Mouse (Mus musculus): ENCODE measurements around the gene Ptk7. TPM values are rescaled to one million over a fixed set of nuclear protein-coding genes. Genes with fewer than 3 reads are reported as not detected.

Gene Ptk7
- total and polyA plus RNA-seq, 3 experiments: 0.11 to 4.8 (median 0.29) TPM

- in situ Hi-C loops (cut with MboI; ENCODE audit: low pct_ligation_motif_present, low pct_unique_long_range_greater_than_20kb, low sequenced_read_pairs) (no loop called here), dilution Hi-C loops (cut with MboI; ENCODE audit: extremely low pct_ligation_motif_present, extremely low pct_unique_long_range_greater_than_20kb, low sequenced_read_pairs) (no loop called here)
- no peaks in the 10 kb centered on the region for H3K79me2 ChIP-seq (replicated peaks; ENCODE audit: control insufficient read depth, extremely low read depth, insufficient read depth, poor library complexity, severe bottlenecking)
- H3K4me2 ChIP-seq (ENCODE audit: insufficient read depth, low read depth, poor library complexity, severe bottlenecking): peak overlapping the region; percentile 66
- H3K4me3 ChIP-seq (replicated peaks in 1 of 3; ENCODE audit: low read depth in 2 of 3, low read length in 2 of 3, poor library complexity in 1 of 3): no peak overlapping the region
- H3K27me3 ChIP-seq (replicated peaks): no peaks in the 10 kb centered on the region
- TF ChIP-seq CHD2 (IDR thresholded peaks at IDR 0.05; ENCODE audit: low read length): 0 out of 2 replicates have a peak, but pooled peaks have one; percentile 25
- TF ChIP-seq MAX (IDR thresholded peaks at IDR 0.05; ENCODE audit: low read length): no peak
- DNase-seq (ENCODE audit: extremely low read depth): no peak
- H3K9me3 ChIP-seq (replicated peaks; ENCODE audit: low read length): no peaks in the 10 kb centered on the region
- H3K4me1 ChIP-seq (ENCODE audit: control insufficient read depth in 1 of 2, insufficient read depth in 2 of 2): peaks cover 7 to 17% of the 10 kb centered on the region in 2 experiments
- no peak overlapping the region for H3K27ac ChIP-seq (ENCODE audit: insufficient read depth, low read depth)
- H3K9ac ChIP-seq (ENCODE audit: insufficient read depth, low read depth): no peak overlapping the region
- H3K36me3 ChIP-seq (replicated peaks in 1 of 2; ENCODE audit: control insufficient read depth in 1 of 2, insufficient read depth in 1 of 2, low read length in 1 of 2): peaks cover 0 to 25% of the 10 kb centered on the region in 2 experiments
These were observed 559 bp upstream of the Ptk7 start for GRCm38 (mm10) chr17:46629685-46630441.

GRCm38 (mm10) chr17:46628471-46628790 is 873 bp downstream of the Ptk7 start:
- Histone ChIP-seq H3K36me3 (replicated peaks in 1 of 2; ENCODE audit: control insufficient read depth in 1 of 2, insufficient read depth in 1 of 2, low read length in 1 of 2) (peaks cover 0 to 20% of the 10 kb centered on the region in 2 experiments), H3K4me3 (replicated peaks in 1 of 3; ENCODE audit: low read depth in 2 of 3, low read length in 2 of 3, poor library complexity in 1 of 3) (peak overlapping the region in 1 of 3 experiments; percentile 56), H3K4me1 (ENCODE audit: control insufficient read depth in 1 of 2, insufficient read depth in 2 of 2) (peaks cover 16 to 30% of the 10 kb centered on the region in 2 experiments), H3K79me2 (replicated peaks; ENCODE audit: control insufficient read depth, extremely low read depth, insufficient read depth, poor library complexity, severe bottlenecking) (no peaks in the 10 kb centered on the region), H3K27me3 (replicated peaks) (no peaks in the 10 kb centered on the region), H3K4me2 (ENCODE audit: insufficient read depth, low read depth, poor library complexity, severe bottlenecking) (0 out of 2 replicates have a peak overlapping the region, but pooled peaks have one; percentile 66), H3K27ac (ENCODE audit: insufficient read depth, low read depth) (no peak overlapping the region), H3K9ac (ENCODE audit: insufficient read depth, low read depth) (no peak overlapping the region), H3K9me3 (replicated peaks; ENCODE audit: low read length) (no peaks in the 10 kb centered on the region)
- DNase-seq (ENCODE audit: extremely low read depth): no peak
- in situ Hi-C loops (cut with MboI; ENCODE audit: low pct_ligation_motif_present, low pct_unique_long_range_greater_than_20kb, low sequenced_read_pairs): no loop called here
- TF ChIP-seq IRF4 (IDR thresholded peaks at IDR 0.05; ENCODE audit: low read depth, low read length): no peak
- no peak for TF ChIP-seq ETS1 (conservative IDR thresholded peaks at IDR 0.05; ENCODE audit: low read depth, low read length)
- TF ChIP-seq SIN3A (IDR thresholded peaks at IDR 0.05; ENCODE audit: low read length): no peak
- TF ChIP-seq POLR2A (IDR thresholded peaks at IDR 0.05; ENCODE audit: low read depth, low read length): no peak
- TF ChIP-seq JUN (IDR thresholded peaks at IDR 0.05; ENCODE audit: insufficient read depth, low read depth, low read length): no peak
- no peak for TF ChIP-seq TCF12 (IDR thresholded peaks at IDR 0.05; ENCODE audit: low read depth, low read length)
- no peak for TF ChIP-seq UBTF (IDR thresholded peaks at IDR 0.05; ENCODE audit: low read depth, low read length)
- TF ChIP-seq ZC3H11A (IDR thresholded peaks at IDR 0.05; ENCODE audit: low read depth, low read length): no peak
- no peak for TF ChIP-seq ZNF384 (IDR thresholded peaks at IDR 0.05; ENCODE audit: low read depth, low read length)
- TF ChIP-seq POLR2AphosphoS2 (IDR thresholded peaks at IDR 0.05; ENCODE audit: low read depth, low read length): no peak
- no peak for TF ChIP-seq BHLHE40 (IDR thresholded peaks at IDR 0.05; ENCODE audit: low read depth, low read length)
- TF ChIP-seq RCOR1 (conservative IDR thresholded peaks at IDR 0.05; ENCODE audit: low read depth, low read length): no peak
- no peak for TF ChIP-seq USF1 (IDR thresholded peaks at IDR 0.05; ENCODE audit: low read depth, low read length)
- no peak for TF ChIP-seq JUND (conservative IDR thresholded peaks at IDR 0.05; ENCODE audit: low read depth, low read length)
- TF ChIP-seq E2F4 (IDR thresholded peaks at IDR 0.05; ENCODE audit: insufficient replicate concordance, low read depth, low read length): no peak
- no peak for TF ChIP-seq EP300 (IDR thresholded peaks at IDR 0.05; ENCODE audit: low read length)
- TF ChIP-seq TBP (conservative IDR thresholded peaks at IDR 0.05; ENCODE audit: low read depth, low read length): no peak
- no peak for TF ChIP-seq KAT2A (IDR thresholded peaks at IDR 0.05; ENCODE audit: insufficient replicate concordance, low read length)
- dilution Hi-C loops (cut with MboI; ENCODE audit: extremely low pct_ligation_motif_present, extremely low pct_unique_long_range_greater_than_20kb, low sequenced_read_pairs): no loop called here
